Mouse (Mus musculus): ENCODE data around the gene Myf5. TPM values are rescaled to one million over a fixed set of nuclear protein-coding genes. Genes with fewer than 3 reads are reported as not detected.

Gene Myf5
- total RNA-seq, 2 experiments from 2014 or later: not detected

Small RNAs within 50 kb of the gene (microRNA-seq; reads per million reads assigned to microRNA genes)
- gene Gm44403: 0 reads per million in 2 experiments

Other genes starting within 250 kb of the Myf5 start
- gene Lin7a, start 214.4 kb downstream of the Myf5 start, total RNA-seq (2021): 1 to 10 TPM; 1.2 to 1.5 TPM
- not detected for gene Myf6, start 8.6 kb upstream of the Myf5 start, total RNA-seq (2021)
- under 1 TPM; 0.02 to 0.13 TPM for gene Ptprq, start 233.9 kb upstream of the Myf5 start, total RNA-seq (2021)

Measured in heart, adult 18-20 months (tissue).